Mouse (Mus musculus): ENCODE results near the gene Gosr1.
"Not testable (repeated sequence)": the region's sequence is repeated elsewhere in the genome, so short reads cannot be mapped to it uniquely, and the experiment has no call there.

Gene Gosr1

GRCm38 (mm10) chr11:76734560-76734959 lies 28.8 kb downstream of the Gosr1 start:
- peak; percentile 77 for DNase-seq (ENCODE audit: low read depth)

GRCm38 (mm10) chr11:76730650-76731049 lies 32.7 kb downstream of the Gosr1 start:
- peak; percentile 18 for DNase-seq (ENCODE audit: low read depth)

- DNase-seq (ENCODE audit: low read depth), result no peak
Observed at GRCm38 (mm10) chr11:76728093-76728492, 35.3 kb downstream of the Gosr1 start.

- no peak for DNase-seq (ENCODE audit: low read depth)
Observed at GRCm38 (mm10) chr11:76723911-76724310, 39.5 kb downstream of the Gosr1 start.

GRCm38 (mm10) chr11:76717000-76717399 lies 46.4 kb downstream of the Gosr1 start:
- DNase-seq (ENCODE audit: low read depth), result no peak

- DNase-seq (ENCODE audit: low read depth), result no peak
Observed at GRCm38 (mm10) chr11:76709625-76710452, 53.5 kb downstream of the Gosr1 start.

GRCm38 (mm10) chr11:76708881-76709280 lies 54.5 kb downstream of the Gosr1 start:
- DNase-seq (ENCODE audit: low read depth), result no peak

GRCm38 (mm10) chr11:76708066-76708465 lies 55.3 kb downstream of the Gosr1 start:
- DNase-seq (ENCODE audit: low read depth), result no peak

- DNase-seq (ENCODE audit: low read depth), result no peak
Observed at GRCm38 (mm10) chr11:76707656-76708055, 55.7 kb downstream of the Gosr1 start.

- DNase-seq (ENCODE audit: low read depth), result no peak
Observed at GRCm38 (mm10) chr11:76699626-76700025, 63.8 kb downstream of the Gosr1 start.

GRCm38 (mm10) chr11:76695810-76696209 lies 67.6 kb downstream of the Gosr1 start:
- DNase-seq (ENCODE audit: low read depth), result no peak

- no peak for DNase-seq (ENCODE audit: low read depth)
Observed at GRCm38 (mm10) chr11:76692096-76692495, 71.3 kb downstream of the Gosr1 start.

- DNase-seq (ENCODE audit: low read depth), result no peak
Observed at GRCm38 (mm10) chr11:76685604-76686003, 77.8 kb downstream of the Gosr1 start.

- not testable (repeated sequence) for DNase-seq (ENCODE audit: low read depth)
Observed at GRCm38 (mm10) chr11:76679508-76679907, 83.9 kb downstream of the Gosr1 start, which contains the start of gene Trarg1. TSS of gene Trarg1 (plus strand) at chr11:76679808.

Measured in naive thymus-derived CD4-positive, alpha-beta T cell, adult 2 months (primary cell).